Mouse (Mus musculus) embryonic fibroblast, embryonic 13.5 days (primary cell): ENCODE results near the gene Adm2. TPM values are rescaled to one million over a fixed set of nuclear protein-coding genes. Genes with fewer than 3 reads are reported as not detected.

Experiments
- H3K27ac ChIP-seq: 2 replicates; pipeline ENCODE4 v1.5.1; 2012; ENCODE audit warnings: low read length, control low read depth, inconsistent platforms; ENCODE audit not compliant: insufficient read depth
- H3K4me1 ChIP-seq: 2 replicates; pipeline ENCODE4 v1.6.1; 2011; ENCODE audit warnings: low read length; ENCODE audit not compliant: control insufficient read depth, insufficient read depth
- H3K4me3 ChIP-seq: 2 replicates; pipeline ENCODE4 v1.5.1; 2011; ENCODE audit warnings: mild to moderate bottlenecking, control low read depth, low read length; ENCODE audit not compliant: insufficient read depth
- CTCF ChIP-seq: IDR thresholded peaks from 2 replicates; pipeline ENCODE4 v1.5.1; 2011; ENCODE audit warnings: mild to moderate bottlenecking, control low read depth, low read length, moderate library complexity, borderline replicate concordance; ENCODE audit not compliant: insufficient read depth
- POLR2A ChIP-seq: IDR thresholded peaks from 2 replicates; pipeline ENCODE4 v1.6.1; 2011; ENCODE audit warnings: low read depth, mild to moderate bottlenecking, control low read depth, low read length, moderate library complexity
- polyA plus RNA-seq: library from polyadenylated mRNA; stranded (reverse); fragments of >200 nt; gene quantifications from 2 replicates; pipeline ENCODE4 v1.2.4, GENCODE M21; 2011; ENCODE audit warnings: low read depth; ENCODE audit not compliant: missing spikeins, insufficient read length

Adm2 gene
- polyA plus RNA-seq: 7.7 and 8.4 TPM in 2 replicates

GRCm38 (mm10) chr15:89322670-89323522 lies at the start of gene Adm2:
TSS of gene Adm2 (plus strand) at chr15:89322720.
- Histone ChIP-seq H3K27ac (no peak within 1 kb of the TSS), H3K4me3 (peak within 1 kb of the TSS; percentile 26), H3K4me1 (no peaks in the 10 kb centered on the region)
- TF ChIP-seq POLR2A: peak; percentile 38
- no peak for TF ChIP-seq CTCF

DNA sequence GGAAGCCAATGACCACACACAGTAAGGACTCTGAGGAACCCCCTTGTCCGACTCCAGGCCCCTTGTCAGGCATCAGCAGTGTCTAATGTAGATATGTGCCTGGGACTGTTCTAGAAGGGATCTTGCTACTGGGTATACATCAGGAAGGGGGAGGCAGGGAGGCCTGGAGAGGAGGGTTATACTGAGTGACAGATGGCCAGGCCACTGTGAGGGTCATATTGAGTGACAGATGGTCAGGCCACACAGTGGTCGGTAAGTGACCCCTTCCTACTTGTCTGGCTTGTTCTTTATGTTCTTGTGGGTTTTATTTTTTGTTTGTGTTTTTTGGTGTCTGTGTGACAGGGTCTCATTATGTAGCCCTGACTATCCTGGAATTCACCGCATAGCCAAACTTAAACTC lies 47.0 kb upstream of the Adm2 start:
- no peak for TF ChIP-seq POLR2A
- TF ChIP-seq CTCF: no peak
- Histone ChIP-seq H3K4me3 (no peak overlapping the region), H3K27ac (no peak overlapping the region), H3K4me1 (no peaks in the 10 kb centered on the region)

- Histone ChIP-seq H3K4me1 (no peaks in the 10 kb centered on the region), H3K4me3 (no peak overlapping the region), H3K27ac (no peak overlapping the region)
- TF ChIP-seq CTCF (no peak), POLR2A (no peak)
Measured at GRCm38 (mm10) chr15:89277366-89277765, 45.2 kb upstream of the Adm2 start.

GRCm38 (mm10) chr15:89282546-89282945 lies 40.0 kb upstream of the Adm2 start:
- H3K4me3 ChIP-seq: no peak overlapping the region
- H3K27ac ChIP-seq: no peak overlapping the region
- no peak for TF ChIP-seq CTCF
- TF ChIP-seq POLR2A: no peak
- H3K4me1 ChIP-seq: no peaks in the 10 kb centered on the region

DNA sequence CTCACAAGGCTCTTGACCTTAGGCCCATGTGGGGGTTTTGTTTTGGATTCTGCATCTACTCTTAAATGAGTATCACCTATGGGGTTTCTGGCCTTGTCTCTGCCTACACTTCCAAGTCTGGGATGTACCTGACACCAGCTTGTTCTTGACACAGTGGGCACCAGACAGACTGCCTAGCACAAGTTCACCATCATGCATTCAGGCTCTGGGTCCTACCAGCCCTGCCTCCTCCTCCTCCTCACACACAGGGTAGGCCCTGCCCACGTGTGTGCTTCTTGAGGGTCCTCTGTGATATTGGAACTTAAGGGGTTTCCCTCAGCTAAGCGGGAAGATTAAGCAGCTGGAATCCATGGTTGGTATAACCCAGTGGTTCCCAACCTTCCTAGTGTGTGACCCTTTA lies 38.4 kb upstream of the Adm2 start:
- no peak overlapping the region for H3K4me3 ChIP-seq

GRCm38 (mm10) chr15:89285004-89285403 lies 37.5 kb upstream of the Adm2 start:
- TF ChIP-seq POLR2A: no peak
- no peak for TF ChIP-seq CTCF
- no peak overlapping the region for H3K27ac ChIP-seq
- H3K4me3 ChIP-seq: no peak overlapping the region
- no peaks in the 10 kb centered on the region for H3K4me1 ChIP-seq

More for the DNA sequence above, 38.4 kb upstream of the Adm2 start:
- TF ChIP-seq CTCF (no peak), POLR2A (no peak)
- H3K27ac ChIP-seq: no peak overlapping the region
- no peaks in the 10 kb centered on the region for H3K4me1 ChIP-seq

DNA sequence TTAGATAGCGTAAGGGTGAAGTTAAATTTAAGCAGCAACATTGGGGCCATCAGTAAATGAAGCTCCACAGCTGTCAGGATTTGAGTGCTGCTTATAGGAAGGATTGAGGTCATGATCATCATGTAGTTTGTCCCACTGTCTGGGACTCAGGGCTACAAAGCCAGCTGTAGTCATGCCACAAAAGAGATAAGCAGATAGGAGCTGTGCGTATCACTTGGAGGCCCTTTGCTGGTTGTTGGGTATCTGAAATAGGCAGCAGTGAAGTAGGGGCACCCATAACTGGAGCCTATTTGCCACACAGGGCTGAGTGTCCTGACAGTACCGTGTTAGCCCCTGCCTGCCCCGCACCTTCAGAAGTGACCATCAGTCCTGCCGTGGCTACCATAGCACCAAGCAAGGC lies 37.0 kb upstream of the Adm2 start:
- Histone ChIP-seq H3K4me3 (no peak overlapping the region), H3K4me1 (no peaks in the 10 kb centered on the region), H3K27ac (no peak overlapping the region)
- TF ChIP-seq CTCF: no peak
- TF ChIP-seq POLR2A: no peak

DNA sequence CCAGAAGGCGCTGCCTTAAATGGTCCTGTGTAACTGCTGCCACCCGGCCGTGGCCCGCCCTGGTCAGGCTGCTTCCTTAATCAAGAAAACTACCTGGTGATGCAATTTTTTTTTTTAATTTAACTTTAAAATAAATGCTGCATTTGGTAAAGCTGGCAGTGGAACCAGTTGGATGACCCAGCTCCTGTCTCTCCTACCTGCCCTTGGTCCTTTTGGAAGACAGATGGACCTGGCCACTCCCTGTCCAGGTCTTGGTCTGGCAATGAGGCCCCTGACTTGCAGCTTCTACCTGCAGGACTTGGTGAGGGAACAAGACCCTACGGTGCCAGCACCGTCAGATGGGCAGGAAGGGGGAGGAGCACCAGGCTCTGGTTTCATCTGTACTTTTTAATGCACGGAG lies 36.4 kb upstream of the Adm2 start:
- TF ChIP-seq POLR2A (no peak), CTCF (no peak)
- Histone ChIP-seq H3K4me3 (no peak overlapping the region), H3K27ac (no peak overlapping the region), H3K4me1 (no peaks in the 10 kb centered on the region)

DNA sequence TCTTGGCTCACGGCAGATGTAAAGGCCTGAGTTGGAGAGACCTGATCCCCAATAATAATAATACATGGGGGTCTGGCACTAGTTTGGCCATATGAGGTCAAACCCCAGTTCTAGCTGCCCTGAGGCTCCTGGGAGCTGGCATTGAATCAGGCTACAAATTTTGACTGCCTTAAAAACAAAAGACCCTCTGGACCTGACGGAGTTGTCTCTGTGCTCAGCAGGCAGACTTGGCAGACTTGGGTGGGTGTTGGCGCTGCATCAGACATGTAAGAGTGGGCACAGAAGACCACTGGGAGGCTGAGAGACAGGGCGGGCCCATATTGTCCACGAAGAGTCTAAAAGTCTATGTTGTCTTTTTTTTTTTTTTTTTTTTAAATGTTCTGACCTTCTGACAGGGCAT lies 35.9 kb upstream of the Adm2 start:
- TF ChIP-seq CTCF (no peak), POLR2A (no peak)
- H3K27ac ChIP-seq: no peak overlapping the region
- H3K4me3 ChIP-seq: no peak overlapping the region
- H3K4me1 ChIP-seq: no peaks in the 10 kb centered on the region

DNA sequence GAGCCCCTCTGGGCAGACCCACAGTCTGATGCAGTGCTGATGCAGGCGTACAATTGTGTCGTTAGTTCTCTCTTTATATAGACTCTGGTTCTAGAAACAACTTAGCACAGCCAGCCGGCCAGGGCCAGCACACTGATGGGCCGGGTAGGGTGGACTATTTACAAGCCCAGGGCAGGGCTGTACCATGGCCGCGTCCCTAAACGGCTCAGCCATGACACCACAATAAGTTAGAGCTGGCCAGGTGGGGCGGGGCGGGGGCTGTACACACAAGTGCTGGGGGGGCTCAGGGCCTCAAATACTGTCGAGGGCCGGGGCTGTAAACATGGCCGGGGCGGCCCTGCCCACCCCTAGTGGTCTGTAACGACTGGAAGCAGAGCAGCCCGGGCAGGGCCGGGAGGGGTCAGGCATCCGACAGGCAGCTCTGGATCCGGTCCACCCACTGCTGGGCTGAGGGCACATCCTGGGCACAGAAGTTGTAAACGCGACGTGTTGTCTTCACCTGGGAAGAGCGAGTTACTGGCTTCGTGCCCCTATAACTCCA lies 34.2 kb upstream of the Adm2 start:
- TF ChIP-seq CTCF: no peak
- no peak for TF ChIP-seq POLR2A
- no peak overlapping the region for H3K4me3 ChIP-seq
- no peak overlapping the region for H3K27ac ChIP-seq
- H3K4me1 ChIP-seq: no peaks in the 10 kb centered on the region
